Mouse (Mus musculus) MEL-GATA-1-ER (cell line): ENCODE data around the gene Snx1.

ENCODE experiments used
- DNase-seq: peaks from one replicate; pipeline ENCODE4 v3.0.0-alpha.2; 2012; ENCODE audit warnings: low read depth; ENCODE audit errors: extremely low read depth

Snx1 gene

DNA sequence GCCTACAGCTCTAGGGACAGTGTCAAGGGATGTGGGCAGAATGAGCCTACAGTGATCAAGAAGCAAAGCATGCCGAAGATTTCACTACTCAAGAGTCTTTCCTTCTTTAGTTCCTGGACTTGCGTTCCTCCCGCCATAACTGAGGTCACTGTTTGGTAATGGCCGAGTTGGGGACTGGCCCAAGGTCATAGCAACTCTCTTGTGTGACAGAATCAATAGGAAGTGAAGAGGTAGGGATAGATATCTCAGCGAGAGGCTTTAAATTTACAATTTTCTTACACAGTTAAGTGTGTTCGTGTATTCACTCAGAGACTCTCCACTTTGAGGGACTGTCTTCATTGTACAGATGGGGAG lies 783 bp upstream of the Snx1 start:
- no peak for DNase-seq

- DNase-seq = peak; percentile 31
Observed at GRCm38 (mm10) chr9:66125543-66126455, 588 bp downstream of the Snx1 start.

GRCm38 (mm10) chr9:66124681-66125542 lies 1.5 kb downstream of the Snx1 start:
- DNase-seq = peak; percentile 96

GRCm38 (mm10) chr9:66124111-66124531 lies 2.3 kb downstream of the Snx1 start:
- peak; percentile 40 for DNase-seq

DNA sequence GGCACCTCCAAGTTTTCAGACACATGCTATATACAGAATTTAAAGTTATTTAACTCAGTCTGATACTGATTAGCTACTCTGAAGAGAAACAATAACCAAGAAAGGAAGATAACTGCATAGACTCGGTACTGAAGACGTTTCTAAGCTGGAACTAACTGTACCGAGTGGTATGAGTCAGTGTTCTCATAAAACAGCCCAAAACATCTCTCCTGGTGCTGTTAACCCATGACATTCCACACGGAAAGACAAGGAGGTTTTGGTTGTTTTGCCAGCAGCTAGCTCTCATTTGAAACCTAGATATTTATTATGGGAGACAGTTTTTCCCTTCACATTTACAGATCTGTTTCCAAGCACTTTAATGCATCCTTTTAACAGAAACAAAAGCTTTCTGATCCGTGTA lies 2.7 kb downstream of the Snx1 start:
- DNase-seq = no peak

GRCm38 (mm10) chr9:66121421-66121820 lies 5.0 kb downstream of the Snx1 start:
- no peak for DNase-seq

GRCm38 (mm10) chr9:66120945-66121344 lies 5.4 kb downstream of the Snx1 start:
- DNase-seq = no peak

- peak; percentile 16 for DNase-seq
Observed at GRCm38 (mm10) chr9:66120106-66120505, 6.3 kb downstream of the Snx1 start.

DNA sequence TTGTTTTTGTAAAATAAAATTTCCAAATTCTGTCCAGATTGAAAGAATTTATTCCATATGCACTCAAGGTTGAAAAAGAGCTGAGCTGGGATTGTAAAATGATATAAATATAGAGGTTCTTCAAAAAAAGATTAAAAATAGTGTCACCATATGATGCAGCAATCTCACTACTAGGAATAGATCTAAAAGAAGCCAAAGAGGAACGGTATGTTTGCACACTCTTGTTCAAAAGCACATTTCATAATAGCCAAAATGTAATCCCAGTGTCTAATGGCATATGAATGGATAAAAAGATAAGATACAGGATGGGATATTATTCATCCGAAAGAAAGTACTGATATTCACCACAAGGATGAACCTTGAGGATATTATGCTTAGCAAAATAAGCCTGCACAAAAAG lies 6.9 kb downstream of the Snx1 start:
- DNase-seq = no peak

- no peak for DNase-seq
Observed at GRCm38 (mm10) chr9:66116890-66117289, 9.5 kb downstream of the Snx1 start.

DNA sequence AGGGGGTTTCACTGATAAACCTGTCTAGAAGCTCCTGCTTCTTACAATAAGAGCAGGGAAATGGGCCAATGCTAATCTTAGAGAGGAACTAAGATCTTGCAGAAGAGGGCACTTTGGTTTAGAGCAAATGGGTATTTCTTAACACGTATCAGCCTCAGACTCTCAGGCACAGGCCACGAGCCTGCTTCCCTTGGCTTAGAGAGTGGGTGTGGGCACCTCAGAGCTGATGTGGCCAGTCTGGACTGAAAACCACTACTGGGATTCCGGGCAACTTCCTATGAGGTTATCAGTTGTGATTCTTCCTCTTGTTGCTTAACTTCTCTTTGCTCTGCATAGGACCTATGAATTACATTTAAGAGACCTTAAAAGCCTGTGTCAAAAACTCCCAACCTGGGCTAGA lies 12.0 kb downstream of the Snx1 start:
- DNase-seq = no peak

GRCm38 (mm10) chr9:66110611-66111379 lies 15.6 kb downstream of the Snx1 start:
- no peak for DNase-seq

- DNase-seq = no peak
Observed at GRCm38 (mm10) chr9:66110126-66110525, 16.3 kb downstream of the Snx1 start.

GRCm38 (mm10) chr9:66109574-66109973 lies 16.8 kb downstream of the Snx1 start:
- no peak for DNase-seq

DNA sequence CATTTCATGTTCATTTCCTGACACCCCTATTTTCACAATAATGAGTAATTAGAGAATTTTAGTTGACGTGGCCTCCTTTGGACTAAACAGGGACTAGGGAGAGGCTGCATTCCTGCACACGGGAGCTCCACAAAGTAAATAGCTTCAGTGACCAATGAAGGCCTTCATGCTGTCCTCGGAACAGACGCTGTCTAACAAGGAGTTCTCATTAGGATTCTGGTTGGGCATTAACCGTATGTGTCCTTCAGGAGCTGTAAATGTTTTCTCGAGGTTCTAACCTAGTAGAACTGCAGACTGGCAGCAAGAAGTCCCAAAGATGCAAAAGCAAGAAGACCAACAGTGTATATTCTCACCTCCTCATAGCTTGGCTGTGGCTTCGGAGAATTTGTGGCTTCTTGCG lies 21.2 kb downstream of the Snx1 start:
- no peak for DNase-seq

GRCm38 (mm10) chr9:66104601-66105000 lies 21.8 kb downstream of the Snx1 start:
- DNase-seq = no peak

DNA sequence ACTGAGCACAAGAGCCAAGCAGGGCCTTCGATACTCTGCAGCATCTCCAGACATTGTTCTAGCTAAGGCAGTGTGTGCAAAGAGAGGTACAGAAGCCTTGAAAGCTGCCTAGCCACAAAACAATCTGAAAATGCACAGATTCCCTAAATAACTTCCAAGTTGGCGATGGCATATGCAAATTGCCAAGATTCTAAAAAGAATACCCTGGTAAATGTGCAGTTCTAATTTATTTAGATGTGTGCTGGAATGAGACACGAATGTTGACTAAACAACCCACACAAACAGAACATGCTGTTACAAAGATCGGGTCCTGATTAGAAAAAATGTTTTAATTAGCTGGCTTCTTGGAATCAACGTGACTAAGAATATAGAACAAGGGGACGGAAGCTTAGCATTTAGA lies 23.7 kb downstream of the Snx1 start:
- no peak for DNase-seq

- no peak for DNase-seq
Observed at GRCm38 (mm10) chr9:66101577-66101976, 24.8 kb downstream of the Snx1 start.

DNA sequence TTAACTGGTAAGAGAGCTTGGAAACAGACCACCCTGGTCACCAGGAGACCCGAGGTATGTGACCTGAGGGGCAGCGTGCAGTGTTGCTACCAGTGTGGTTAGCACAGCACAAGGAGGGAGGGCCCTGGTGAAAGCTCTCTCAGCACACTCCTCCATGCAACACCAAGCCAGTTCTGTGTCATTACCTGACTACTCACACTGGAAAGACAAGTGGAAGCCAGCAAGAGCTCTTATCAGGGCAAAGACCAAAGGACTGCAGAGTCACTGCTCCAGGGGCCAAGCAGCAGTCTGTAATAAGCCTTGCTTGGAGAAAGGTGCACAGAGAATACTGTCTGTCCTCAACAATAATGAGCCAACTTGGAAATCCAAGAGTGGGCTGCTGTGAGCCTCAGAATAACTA lies 33.7 kb downstream of the Snx1 start:
- DNase-seq = no peak

DNA sequence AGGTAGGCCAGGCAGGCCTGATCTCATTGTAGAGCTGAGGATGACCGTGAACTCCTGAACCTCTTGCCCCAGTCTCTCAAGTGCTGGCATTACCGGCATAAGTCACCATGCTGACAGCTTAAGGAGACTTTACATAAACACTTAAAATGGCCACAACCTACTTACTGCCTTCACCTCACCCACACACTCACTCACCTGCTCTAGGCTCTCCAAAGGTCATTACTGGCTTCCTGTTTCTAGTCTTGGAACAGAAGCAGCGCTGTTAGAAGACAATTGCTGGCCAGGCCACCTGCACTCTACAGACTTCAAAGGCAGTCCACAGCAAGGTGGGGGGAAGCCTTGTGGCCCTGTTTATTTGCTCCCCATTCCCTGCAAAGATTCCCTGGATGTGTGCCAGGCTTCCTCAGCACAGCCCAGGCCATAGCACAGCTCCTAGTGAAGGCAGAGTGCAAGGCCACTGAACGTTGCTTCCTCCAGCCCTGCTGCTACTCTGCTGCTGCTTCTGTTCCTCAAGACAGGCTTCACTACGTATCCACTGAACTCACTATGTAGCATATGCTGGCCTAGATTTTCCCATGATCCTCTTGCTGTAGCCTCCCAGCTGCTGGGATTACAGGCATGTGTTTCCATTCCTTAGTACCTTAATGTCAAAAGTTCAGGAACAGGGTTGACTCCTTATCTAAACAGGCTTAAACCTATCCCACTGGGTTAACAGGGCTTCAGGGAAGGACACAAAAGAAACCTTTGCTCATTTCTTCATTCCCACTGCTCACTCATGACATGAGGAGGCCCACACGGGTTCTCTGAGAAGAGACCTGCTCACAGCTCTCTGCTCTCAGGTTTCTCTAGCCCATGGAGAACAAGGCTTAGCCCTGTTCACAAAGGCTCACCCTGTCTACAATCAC lies 34.8 kb downstream of the Snx1 start:
- DNase-seq = no peak
